Comparison of ENCODE assay signal across 24 mouse cellular contexts in genomic region chr17:45690044-45690443, GRCm38 (mm10). TPM values are rescaled to one million over a fixed set of nuclear protein-coding genes. Genes with fewer than 3 reads are reported as not detected.
"Had no signal": no experiment of that assay in that cellular context is flagged by ENCODE, and none has a peak within 500 bp of the region (broad histone marks: within the 10 kb centered on the region; RNA-seq: fewer than 3 reads in every experiment).

No protein-coding gene starts in this region.

- H3K9me3 ChIP-seq: neural tube, embryonic 13.5 days; neural tube, embryonic 15.5 days; stomach, embryonic 15.5 days had no signal

- H3K36me3 ChIP-seq: neural tube, embryonic 13.5 days; neural tube, embryonic 15.5 days; stomach, embryonic 15.5 days had no signal

- H3K27ac ChIP-seq: neural tube, embryonic 13.5 days; neural tube, embryonic 15.5 days; stomach, embryonic 15.5 days had no signal

- H3K4me3 ChIP-seq: neural tube, embryonic 13.5 days; neural tube, embryonic 15.5 days; stomach, embryonic 15.5 days had no signal

- H3K27me3 ChIP-seq: neural tube, embryonic 13.5 days; neural tube, embryonic 15.5 days; stomach, embryonic 15.5 days had no signal

- DNase-seq: retina, postnatal 1 day; right cerebral cortex, adult 18-20 months; right cerebral cortex, postnatal 14 days; right cerebral cortex, postnatal 25 days; right cerebral cortex, postnatal 4 days; spleen, adult 18-20 months; thymus, adult 18-20 months; thymus, adult 2 months; thymus, postnatal 14 days; thymus, postnatal 25 days; thymus, postnatal 36 days; thymus, postnatal 4 days had no signal

- H3K9ac ChIP-seq: neural tube, embryonic 13.5 days; neural tube, embryonic 15.5 days; stomach, embryonic 15.5 days had no signal

- H3K4me2 ChIP-seq: neural tube, embryonic 13.5 days; neural tube, embryonic 15.5 days; stomach, embryonic 15.5 days had no signal

RNA-seq across cellular contexts. Expression of gene Capn11, which starts 30.9 kb away (rescaled TPM):
- polyA plus RNA-seq: neural tube, embryonic 14.5 days; small intestine, adult 2 months; spleen, adult 2 months; stomach, embryonic 14.5 days; thymus, postnatal 0 days had no signal

RNA-seq across cellular contexts. Expression of gene 1600014C23Rik, which starts 43.6 kb away (rescaled TPM):
- total RNA-seq: neutrophil, adult 5-6 weeks had no signal
- polyA plus RNA-seq: neural tube, embryonic 13.5 days; neural tube, embryonic 14.5 days; neural tube, embryonic 15.5 days; small intestine, adult 2 months; spleen, adult 2 months; stomach, embryonic 15.5 days; stomach, embryonic 16.5 days; stomach, postnatal 0 days; thymus, adult 2 months; thymus, postnatal 0 days; urinary bladder, adult 2 months had no signal
